ENCODE assay signal across 28 mouse cellular contexts in the genomic region with DNA sequence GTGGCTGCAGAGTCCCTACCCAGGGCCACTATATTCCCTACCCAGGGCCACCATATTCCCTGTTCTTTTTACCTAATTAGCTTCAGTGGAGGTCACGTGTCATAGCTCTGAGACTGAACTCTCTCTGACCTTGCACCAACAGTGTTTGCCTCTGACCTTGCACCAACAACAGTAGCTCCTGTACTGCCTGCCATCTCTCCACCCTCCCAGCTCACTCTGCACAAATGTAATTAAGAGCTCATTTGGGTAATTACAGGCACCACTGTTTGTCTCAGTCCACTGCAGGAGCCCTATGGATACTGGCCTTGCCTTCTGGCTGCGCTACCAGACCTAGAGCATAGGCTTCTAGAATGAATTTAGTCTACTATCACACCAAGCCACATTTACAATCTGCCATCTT. TPM values are rescaled to one million over a fixed set of nuclear protein-coding genes. Genes with fewer than 3 reads are reported as not detected.
DNase-seq lines count a peak whose midpoint lies in the region; ATAC-seq and TF ChIP-seq lines count a peak whose summit lies in the region.
"Had no signal": no experiment of that assay in that cellular context is flagged by ENCODE, and none has a peak within 500 bp of the region (broad histone marks: within the 10 kb centered on the region; RNA-seq: fewer than 3 reads in every experiment).

No protein-coding gene starts in this region.

- no peak for DNase-seq in heart, embryonic 10.5 days (ENCODE audit: low spot score)
- DNase-seq in heart, adult 2 months, result no peak
- no peak for DNase-seq in liver, embryonic 11.5 days (ENCODE audit: low spot score)
- no peak for DNase-seq in cerebellum, adult 2 months
- DNase-seq: cerebellum, adult 18-20 months; cerebellum, postnatal 14 days; forebrain, postnatal 0 days; gastrocnemius, postnatal 10 days; kidney, postnatal 14 days; lung, adult 2 months; lung, postnatal 14 days; retina, postnatal 1 day; right cerebral cortex, postnatal 14 days; spleen, adult 18-20 months; thymus, adult 2 months; thymus, postnatal 4 days had no signal

- peaks cover 31% of the 10 kb centered on the region for H3K4me1 ChIP-seq in heart, embryonic 10.5 days
- no peaks in the 10 kb centered on the region for H3K4me1 ChIP-seq in heart, adult 2 months (ENCODE audit: control insufficient read depth, insufficient read depth, low read length)
- peaks cover 23% of the 10 kb centered on the region; the same call in 1 of the 2 replicates for H3K4me1 ChIP-seq in liver, embryonic 12.5 days
- H3K4me1 ChIP-seq in liver, embryonic 11.5 days (replicated peaks; ENCODE audit: control insufficient read depth, insufficient read depth, low read length), result peaks cover 4% of the 10 kb centered on the region
- H3K4me1 ChIP-seq in intestine, postnatal 0 days (replicated peaks; ENCODE audit: control insufficient read depth, insufficient read depth, low read length), result no peaks in the 10 kb centered on the region
- H3K4me1 ChIP-seq in small intestine, adult 2 months (ENCODE audit: control insufficient read depth, insufficient read depth, insufficient read length, low read length), result peaks cover 26% of the 10 kb centered on the region
- H3K4me1 ChIP-seq in cerebellum, adult 2 months (ENCODE audit: control insufficient read depth, insufficient read depth, low read length), result no peaks in the 10 kb centered on the region
- H3K4me1 ChIP-seq: forebrain, embryonic 12.5 days; limb, embryonic 13.5 days; midbrain, embryonic 15.5 days; neural tube, embryonic 15.5 days had no signal

- peak overlapping the region; percentile 38; the same call in 1 of the 2 replicates for H3K27ac ChIP-seq in heart, embryonic 10.5 days
- no peak overlapping the region for H3K27ac ChIP-seq in heart, adult 2 months
- H3K27ac ChIP-seq in liver, embryonic 12.5 days, result no peak overlapping the region
- H3K27ac ChIP-seq in liver, embryonic 11.5 days (ENCODE audit: low read depth, low read length), result no peak overlapping the region
- peak overlapping the region; percentile 78; the same call in 1 of the 2 replicates for H3K27ac ChIP-seq in intestine, postnatal 0 days (ENCODE audit: low read depth, low read length)
- peak overlapping the region; percentile 92 for H3K27ac ChIP-seq in small intestine, adult 2 months (ENCODE audit: insufficient read depth, low read depth, low read length)
- no peak overlapping the region for H3K27ac ChIP-seq in cerebellum, adult 2 months (ENCODE audit: insufficient read depth, low read length)
- H3K27ac ChIP-seq: embryonic facial prominence, embryonic 10.5 days; embryonic facial prominence, embryonic 15.5 days; forebrain, embryonic 12.5 days; heart, embryonic 15.5 days; limb, embryonic 13.5 days; midbrain, embryonic 10.5 days; midbrain, embryonic 15.5 days; neural tube, embryonic 15.5 days had no signal

- no peaks in the 10 kb centered on the region for H3K79me2 ChIP-seq in heart, adult 2 months (replicated peaks; ENCODE audit: control insufficient read depth, insufficient read depth, low read length)

- H3K36me3 ChIP-seq in heart, embryonic 10.5 days, result peaks cover 98% of the 10 kb centered on the region
- no peaks in the 10 kb centered on the region for H3K36me3 ChIP-seq in heart, adult 2 months (ENCODE audit: control insufficient read depth, insufficient read depth, low read length)
- peaks cover 48% of the 10 kb centered on the region for H3K36me3 ChIP-seq in liver, embryonic 12.5 days
- H3K36me3 ChIP-seq in liver, embryonic 11.5 days (ENCODE audit: control insufficient read depth, insufficient read depth, low read length), result peaks cover 14% of the 10 kb centered on the region
- H3K36me3 ChIP-seq in intestine, postnatal 0 days (ENCODE audit: control insufficient read depth, insufficient read depth), result peaks cover 76% of the 10 kb centered on the region
- peaks cover 62% of the 10 kb centered on the region for H3K36me3 ChIP-seq in small intestine, adult 2 months (ENCODE audit: control insufficient read depth, insufficient read depth, low read length)

- ATAC-seq in liver, embryonic 12.5 days, result 0 out of 2 replicates have a peak, but pooled peaks have one; percentile 13
- ATAC-seq in liver, embryonic 11.5 days (replicated peaks; ENCODE audit: low FRiP score), result no peak
- no peak for ATAC-seq in intestine, postnatal 0 days
- ATAC-seq: forebrain, postnatal 0 days; hindbrain, embryonic 16.5 days; midbrain, embryonic 15.5 days had no signal

- no peak for TF ChIP-seq EP300 in heart, adult 2 months (IDR thresholded peaks at IDR 0.05; ENCODE audit: insufficient read depth, low read depth, low read length)

- no peak overlapping the region for H3K9ac ChIP-seq in heart, adult 2 months (ENCODE audit: low read depth, low read length)
- no peak overlapping the region for H3K9ac ChIP-seq in liver, embryonic 12.5 days
- no peak overlapping the region for H3K9ac ChIP-seq in liver, embryonic 11.5 days (ENCODE audit: low read depth, low read length)
- no peak overlapping the region for H3K9ac ChIP-seq in intestine, postnatal 0 days (ENCODE audit: low read depth, low read length)
- H3K9ac ChIP-seq: embryonic facial prominence, embryonic 15.5 days; forebrain, embryonic 12.5 days; forebrain, postnatal 0 days; heart, embryonic 15.5 days; limb, embryonic 13.5 days; midbrain, embryonic 15.5 days; neural tube, embryonic 15.5 days had no signal

- intact Hi-C loops in heart, adult 2 months (cut with DNase I), result no loop called here

- TF ChIP-seq CTCF in heart, adult 2 months (IDR thresholded peaks at IDR 0.05), result no peak
- TF ChIP-seq CTCF in intestine, postnatal 0 days (IDR thresholded peaks at IDR 0.05; ENCODE audit: low read depth), result no peak
- no peak for TF ChIP-seq CTCF in small intestine, adult 2 months (IDR thresholded peaks at IDR 0.05; ENCODE audit: extremely low read depth, insufficient read length, insufficient replicate concordance, low read depth, low read length)
- no peak for TF ChIP-seq CTCF in cerebellum, adult 2 months (IDR thresholded peaks at IDR 0.05; ENCODE audit: borderline replicate concordance, insufficient read depth, low read depth, low read length)

- no peaks in the 10 kb centered on the region for H3K27me3 ChIP-seq in heart, embryonic 10.5 days (ENCODE audit: insufficient read depth, poor library complexity, severe bottlenecking)
- no peaks in the 10 kb centered on the region for H3K27me3 ChIP-seq in heart, adult 2 months (ENCODE audit: control insufficient read depth, insufficient read depth, low read length)
- H3K27me3 ChIP-seq in liver, embryonic 12.5 days (replicated peaks), result no peaks in the 10 kb centered on the region
- no peaks in the 10 kb centered on the region for H3K27me3 ChIP-seq in liver, embryonic 11.5 days (replicated peaks; ENCODE audit: control insufficient read depth, insufficient read depth, low read length)
- no peaks in the 10 kb centered on the region for H3K27me3 ChIP-seq in intestine, postnatal 0 days (replicated peaks; ENCODE audit: control insufficient read depth, insufficient read depth, low read length)
- H3K27me3 ChIP-seq in small intestine, adult 2 months (ENCODE audit: control insufficient read depth, insufficient read depth, low read length), result no peaks in the 10 kb centered on the region
- no peaks in the 10 kb centered on the region for H3K27me3 ChIP-seq in cerebellum, adult 2 months (ENCODE audit: control insufficient read depth, insufficient read depth, low read length)
- H3K27me3 ChIP-seq: embryonic facial prominence, embryonic 15.5 days; forebrain, embryonic 12.5 days; heart, embryonic 15.5 days; limb, embryonic 13.5 days; midbrain, embryonic 15.5 days; neural tube, embryonic 15.5 days had no signal

- TF ChIP-seq POLR2A in heart, adult 2 months (IDR thresholded peaks at IDR 0.05; ENCODE audit: insufficient read depth, low read depth, low read length), result no peak
- TF ChIP-seq POLR2A in small intestine, adult 2 months (IDR thresholded peaks at IDR 0.05; ENCODE audit: low read depth, low read length), result no peak
- TF ChIP-seq POLR2A in cerebellum, adult 2 months (IDR thresholded peaks at IDR 0.05; ENCODE audit: borderline replicate concordance, insufficient read depth, low read length), result no peak

- no peak overlapping the region for H3K4me2 ChIP-seq in liver, embryonic 12.5 days
- no peak overlapping the region for H3K4me2 ChIP-seq in liver, embryonic 11.5 days
- no peak overlapping the region for H3K4me2 ChIP-seq in intestine, postnatal 0 days (replicated peaks; ENCODE audit: low read depth)
- H3K4me2 ChIP-seq: embryonic facial prominence, embryonic 15.5 days; forebrain, embryonic 12.5 days; heart, embryonic 15.5 days; limb, embryonic 13.5 days; midbrain, embryonic 15.5 days; neural tube, embryonic 15.5 days had no signal

- 83% methylated on average over 2 of the region's 2 CpGs for WGBS in heart, embryonic 10.5 days
- 87% methylated on average over 2 of the region's 2 CpGs for WGBS in heart, adult 2 months
- 61% methylated on average over 2 of the region's 2 CpGs for WGBS in liver, embryonic 12.5 days (ENCODE audit: insufficient replicate concordance)
- WGBS in liver, embryonic 11.5 days, result 75% methylated on average over 2 of the region's 2 CpGs
- WGBS in intestine, postnatal 0 days, result 67% methylated on average over 2 of the region's 2 CpGs
- 84% methylated on average over 2 of the region's 2 CpGs for WGBS in small intestine, adult 2 months
- 97% methylated on average over 2 of the region's 2 CpGs for WGBS in cerebellum, adult 2 months

- no peaks in the 10 kb centered on the region for H3K9me3 ChIP-seq in heart, embryonic 10.5 days
- no peaks in the 10 kb centered on the region for H3K9me3 ChIP-seq in liver, embryonic 12.5 days (replicated peaks)
- H3K9me3 ChIP-seq in liver, embryonic 11.5 days (ENCODE audit: control insufficient read depth, low read length), result no peaks in the 10 kb centered on the region
- H3K9me3 ChIP-seq in intestine, postnatal 0 days (ENCODE audit: control insufficient read depth), result no peaks in the 10 kb centered on the region
- H3K9me3 ChIP-seq: embryonic facial prominence, embryonic 10.5 days; embryonic facial prominence, embryonic 15.5 days; forebrain, embryonic 12.5 days; heart, embryonic 15.5 days; limb, embryonic 13.5 days; midbrain, embryonic 10.5 days; midbrain, embryonic 15.5 days; neural tube, embryonic 15.5 days had no signal

- H3K4me3 ChIP-seq in heart, embryonic 10.5 days, result no peak overlapping the region
- H3K4me3 ChIP-seq in heart, adult 2 months, result no peak overlapping the region
- H3K4me3 ChIP-seq in liver, embryonic 12.5 days, result no peak overlapping the region
- H3K4me3 ChIP-seq in liver, embryonic 11.5 days (ENCODE audit: low read depth, low read length), result no peak overlapping the region
- no peak overlapping the region for H3K4me3 ChIP-seq in intestine, postnatal 0 days (ENCODE audit: low read depth, low read length)
- no peak overlapping the region for H3K4me3 ChIP-seq in small intestine, adult 2 months (ENCODE audit: low read depth, low read length)
- H3K4me3 ChIP-seq in cerebellum, adult 2 months (replicated peaks; ENCODE audit: insufficient read depth, low read depth, low read length), result no peak overlapping the region
- H3K4me3 ChIP-seq: embryonic facial prominence, embryonic 10.5 days; embryonic facial prominence, embryonic 15.5 days; forebrain, embryonic 12.5 days; heart, embryonic 15.5 days; limb, embryonic 13.5 days; midbrain, embryonic 10.5 days; midbrain, embryonic 15.5 days; neural tube, embryonic 15.5 days had no signal

RNA-seq across cellular contexts. Expression of a gene that starts 54.0 kb away (rescaled TPM):
- 22.9 and 26.6 TPM in 2 replicates for polyA plus RNA-seq in heart, embryonic 10.5 days (2016; fragmentation: Nextera tagmentation; extraction: Ambion mirVana)
- 10 to 100 TPM; 23.5 to 26.3 TPM for total RNA-seq in heart, adult 2 months (2021)
- polyA plus RNA-seq in heart, adult 2 months (2012; rRNA removed), result 18.7 and 26.5 TPM in 2 replicates
- polyA plus RNA-seq in liver, embryonic 12.5 days (2016; fragmentation: Nextera tagmentation; extraction: Ambion mirVana), result 11.2 and 12.8 TPM in 2 replicates
- 22.8 and 23.6 TPM in 2 replicates for polyA plus RNA-seq in liver, embryonic 11.5 days (2014; fragmentation: Nextera tagmentation; extraction: Ambion mirVana)
- 11.6 and 13.1 TPM in 2 replicates for polyA plus RNA-seq in intestine, postnatal 0 days (2015; fragmentation: Nextera tagmentation; extraction: Ambion mirVana)
- polyA plus RNA-seq in small intestine, adult 2 months (2012; rRNA removed), result 9.9 and 21.9 TPM in 2 replicates
- 46.3 and 50.0 TPM in 2 replicates for polyA plus RNA-seq in cerebellum, adult 2 months (2012; rRNA removed)

RNA-seq across cellular contexts. Expression of a gene that starts 57.3 kb away (rescaled TPM):
- polyA plus RNA-seq in heart, embryonic 10.5 days (2016; fragmentation: Nextera tagmentation; extraction: Ambion mirVana), result 43.8 and 59.3 TPM in 2 replicates
- total RNA-seq in heart, adult 2 months (2021), result 1 to 10 TPM; 5.8 to 6.3 TPM
- 6.6 and 7.8 TPM in 2 replicates for polyA plus RNA-seq in heart, adult 2 months (2012; rRNA removed)
- polyA plus RNA-seq in liver, embryonic 12.5 days (2016; fragmentation: Nextera tagmentation; extraction: Ambion mirVana), result 18.1 and 19.3 TPM in 2 replicates
- 29.1 and 29.2 TPM in 2 replicates for polyA plus RNA-seq in liver, embryonic 11.5 days (2014; fragmentation: Nextera tagmentation; extraction: Ambion mirVana)
- 32.8 and 37.9 TPM in 2 replicates for polyA plus RNA-seq in intestine, postnatal 0 days (2015; fragmentation: Nextera tagmentation; extraction: Ambion mirVana)
- 133 and 257 TPM in 2 replicates for polyA plus RNA-seq in small intestine, adult 2 months (2012; rRNA removed)
- polyA plus RNA-seq in cerebellum, adult 2 months (2012; rRNA removed), result 24.5 and 26.9 TPM in 2 replicates

Comparison
In these comparisons a context has a peak if more than half of its experiments do, and no peak if none do; other contexts are left out.
1. H3K27ac ChIP-seq: peak in heart, embryonic 10.5 days (single experiment), intestine, postnatal 0 days (single experiment) and small intestine, adult 2 months (single experiment); none in heart, adult 2 months (single experiment), liver, embryonic 12.5 days (single experiment), liver, embryonic 11.5 days (single experiment) and cerebellum, adult 2 months (single experiment).